Comparison of ENCODE assay signal across 8 mouse cellular contexts in genomic region chr4:131873293-131874168, GRCm38 (mm10). TPM values are rescaled to one million over a fixed set of nuclear protein-coding genes. Genes with fewer than 3 reads are reported as not detected.
DNase-seq lines count a peak whose midpoint lies in the region; ATAC-seq lines count a peak whose summit lies in the region.

Srsf4 (plus strand) TSS chr4:131873617.

- peaks cover 50% of the 10 kb centered on the region for H3K4me1 ChIP-seq in heart, embryonic 13.5 days
- H3K4me1 ChIP-seq in liver, embryonic 12.5 days: peaks cover 64% of the 10 kb centered on the region
- peaks cover 23% of the 10 kb centered on the region; the same call in 1 of the 2 replicates for H3K4me1 ChIP-seq in stomach, embryonic 15.5 days

- H3K9me3 ChIP-seq in heart, embryonic 13.5 days: no peaks in the 10 kb centered on the region
- H3K9me3 ChIP-seq in liver, embryonic 12.5 days (replicated peaks): no peaks in the 10 kb centered on the region
- H3K9me3 ChIP-seq in stomach, embryonic 15.5 days: no peaks in the 10 kb centered on the region

- ATAC-seq in erythroid progenitor cell, adult 5-6 weeks (replicated peaks; ENCODE audit: low FRiP score, poor library complexity, severe bottlenecking): peak; percentile 97
- ATAC-seq in heart, embryonic 13.5 days (ENCODE audit: extremely low read depth, insufficient number of reproducible peaks, low FRiP score, low TSS enrichment): peak; percentile 96
- peak; percentile 91 for ATAC-seq in liver, embryonic 12.5 days
- ATAC-seq in stomach, embryonic 15.5 days (ENCODE audit: insufficient read depth, low FRiP score, low read depth): peak; percentile 95

- DNase-seq in CD4-positive helper T cell, adult 2 months (ENCODE audit: low read depth, low spot score): peak; percentile 99
- peak; percentile 89 for DNase-seq in brain, embryonic 18.5 days (ENCODE audit: low read depth, low spot score)
- DNase-seq in kidney, postnatal 10 days: peak; percentile 98
- DNase-seq in natural killer cell, adult 2 months (ENCODE audit: low spot score in 2 of 2): peak; percentile 85 to 92

- no peaks in the 10 kb centered on the region for H3K27me3 ChIP-seq in heart, embryonic 13.5 days (replicated peaks)
- no peaks in the 10 kb centered on the region for H3K27me3 ChIP-seq in liver, embryonic 12.5 days (replicated peaks)
- H3K27me3 ChIP-seq in stomach, embryonic 15.5 days (replicated peaks): no peaks in the 10 kb centered on the region

- H3K9ac ChIP-seq in heart, embryonic 13.5 days: peak within 1 kb of the TSS; percentile 100
- H3K9ac ChIP-seq in liver, embryonic 12.5 days: peak within 1 kb of the TSS; percentile 100
- peak within 1 kb of the TSS; percentile 100 for H3K9ac ChIP-seq in stomach, embryonic 15.5 days

- peak within 1 kb of the TSS; percentile 100 for H3K27ac ChIP-seq in heart, embryonic 13.5 days (replicated peaks)
- peak within 1 kb of the TSS; percentile 99 for H3K27ac ChIP-seq in liver, embryonic 12.5 days
- peak within 1 kb of the TSS; percentile 100 for H3K27ac ChIP-seq in stomach, embryonic 15.5 days

- peak within 1 kb of the TSS; percentile 98 for H3K4me2 ChIP-seq in heart, embryonic 13.5 days
- H3K4me2 ChIP-seq in liver, embryonic 12.5 days: peak within 1 kb of the TSS; percentile 81
- H3K4me2 ChIP-seq in stomach, embryonic 15.5 days: peak within 1 kb of the TSS; percentile 80

- H3K4me3 ChIP-seq in heart, embryonic 13.5 days: peak within 1 kb of the TSS; percentile 100
- peak within 1 kb of the TSS; percentile 98 for H3K4me3 ChIP-seq in liver, embryonic 12.5 days
- H3K4me3 ChIP-seq in stomach, embryonic 15.5 days (replicated peaks): peak within 1 kb of the TSS; percentile 99

- WGBS in heart, embryonic 13.5 days: 1% methylated on average over 84 of the region's 116 CpGs
- under 1% methylated on average over 103 of the region's 116 CpGs for WGBS in liver, embryonic 12.5 days (ENCODE audit: insufficient replicate concordance)
- under 1% methylated on average over 52 of the region's 116 CpGs for WGBS in stomach, embryonic 15.5 days

- H3K36me3 ChIP-seq in heart, embryonic 13.5 days: peaks cover under 1% of the 10 kb centered on the region; the same call in 1 of the 2 replicates
- H3K36me3 ChIP-seq in liver, embryonic 12.5 days: peaks cover 8% of the 10 kb centered on the region
- no peaks in the 10 kb centered on the region for H3K36me3 ChIP-seq in stomach, embryonic 15.5 days

RNA-seq across cellular contexts. Expression of gene Srsf4, which starts in this region (rescaled TPM):
- 85.9 and 87.9 TPM in 2 replicates for total RNA-seq in erythroid progenitor cell, adult 5-6 weeks (2015; ENCODE audit: low replicate concordance)
- total RNA-seq in erythroid progenitor cell, adult 5-6 weeks (2017; ENCODE audit: low replicate concordance): 145 and 167 TPM in 2 replicates
- polyA plus RNA-seq in heart, embryonic 13.5 days (2015; fragmentation: Nextera tagmentation; extraction: Ambion mirVana): 68.5 and 72.0 TPM in 2 replicates
- 94.9 and 97.5 TPM in 2 replicates for polyA plus RNA-seq in liver, embryonic 12.5 days (2016; fragmentation: Nextera tagmentation; extraction: Ambion mirVana)
- 95.1 and 97.8 TPM in 2 replicates for polyA plus RNA-seq in stomach, embryonic 15.5 days (2015; fragmentation: Nextera tagmentation; extraction: Ambion mirVana)

Comparison
In these comparisons a context has a peak if more than half of its experiments do, and no peak if none do; other contexts are left out.
1. Peak in every context shown above with its lines: DNase-seq, ATAC-seq, H3K4me3 ChIP-seq and H3K27ac ChIP-seq.